Mouse (Mus musculus): ENCODE data around the gene Fbln5.

Gene Fbln5

DNA sequence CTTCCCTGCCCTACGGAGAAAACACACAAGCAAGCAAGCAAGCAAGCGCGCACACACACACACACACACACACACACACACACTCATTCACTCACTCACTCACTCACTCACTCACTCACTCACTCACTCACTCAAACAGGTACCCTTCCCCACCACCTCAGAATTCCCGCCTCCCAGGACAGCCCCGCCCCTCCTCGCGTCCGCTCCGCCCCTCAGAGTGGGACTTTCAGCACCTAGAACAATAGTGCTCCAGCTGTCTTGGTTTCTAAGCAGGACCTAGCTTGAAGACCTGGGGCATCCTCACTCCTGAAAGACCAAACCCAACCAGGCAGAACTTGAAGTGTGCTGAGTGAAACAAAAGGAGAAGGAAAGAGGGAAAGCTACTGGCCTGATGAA is 100.1 kb downstream of the Fbln5 start:
- Histone ChIP-seq H3K9me3 (ENCODE audit: low read length) (no peaks in the 10 kb centered on the region), H3K36me3 (ENCODE audit: insufficient read depth, low read length) (no peaks in the 10 kb centered on the region), H3K4me1 (replicated peaks; ENCODE audit: low read depth, low read length) (no peaks in the 10 kb centered on the region), H3K27me3 (ENCODE audit: insufficient read depth, low read length) (peaks cover 13% of the 10 kb centered on the region), H3K4me3 (replicated peaks; ENCODE audit: low read length) (peak overlapping the region; percentile 85)
- TF ChIP-seq CTCF (conservative IDR thresholded peaks at IDR 0.05; ENCODE audit: low read length), result no peak

DNA sequence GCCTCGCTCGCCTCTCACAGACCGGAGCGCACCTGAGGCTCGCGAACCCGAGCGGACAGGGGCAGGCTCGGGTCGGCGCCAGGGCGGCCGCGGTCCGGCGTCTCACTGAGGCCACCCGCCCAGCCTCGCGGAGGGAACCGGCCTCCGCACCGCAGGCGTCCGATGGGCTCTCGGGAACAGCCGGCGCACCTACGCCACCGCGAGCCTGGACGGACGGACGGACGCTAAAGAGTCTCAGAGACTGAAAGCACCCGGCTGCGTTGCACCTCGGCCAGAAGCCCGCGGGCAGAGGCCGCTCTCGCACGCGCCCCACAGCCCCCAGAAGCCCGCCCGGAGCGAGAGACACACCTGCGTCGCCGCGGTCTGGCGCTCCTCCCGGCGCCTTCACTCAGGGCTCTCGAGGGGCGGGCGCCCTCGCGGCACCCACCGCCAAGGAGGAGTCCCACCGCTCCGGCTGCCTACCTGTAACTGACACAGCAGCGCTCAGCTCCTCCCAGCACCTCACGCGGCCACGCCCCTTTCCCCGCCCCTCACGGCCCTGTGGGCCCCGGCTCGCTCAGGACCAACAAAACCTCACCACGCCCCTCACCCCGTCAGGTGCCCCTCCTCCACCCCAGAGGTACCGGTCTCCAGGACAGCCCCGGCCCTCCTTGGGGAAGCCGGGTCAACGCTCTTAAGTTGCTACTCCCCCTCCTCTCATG is 100.7 kb downstream of the Fbln5 start, which contains the start of gene Tc2n:
Gene Tc2n, minus strand, starts transcription at position 470 of the 701 bp plus-strand sequence.
- H3K36me3 ChIP-seq (ENCODE audit: insufficient read depth, low read length), result no peaks in the 10 kb centered on the region
- peaks cover 13% of the 10 kb centered on the region for H3K27me3 ChIP-seq (ENCODE audit: insufficient read depth, low read length)
- no peaks in the 10 kb centered on the region for H3K9me3 ChIP-seq (ENCODE audit: low read length)
- TF ChIP-seq CTCF (conservative IDR thresholded peaks at IDR 0.05; ENCODE audit: low read length) (no peak), NANOG (IDR thresholded peaks at IDR 0.05; ENCODE audit: borderline replicate concordance, low read length) (no peak), POU5F1 (IDR thresholded peaks at IDR 0.05; ENCODE audit: borderline replicate concordance, low read length) (no peak)
- peak within 1 kb of the TSS; percentile 85 for H3K4me3 ChIP-seq (replicated peaks; ENCODE audit: low read length)
- H3K4me1 ChIP-seq (replicated peaks; ENCODE audit: low read depth, low read length), result no peaks in the 10 kb centered on the region

DNA sequence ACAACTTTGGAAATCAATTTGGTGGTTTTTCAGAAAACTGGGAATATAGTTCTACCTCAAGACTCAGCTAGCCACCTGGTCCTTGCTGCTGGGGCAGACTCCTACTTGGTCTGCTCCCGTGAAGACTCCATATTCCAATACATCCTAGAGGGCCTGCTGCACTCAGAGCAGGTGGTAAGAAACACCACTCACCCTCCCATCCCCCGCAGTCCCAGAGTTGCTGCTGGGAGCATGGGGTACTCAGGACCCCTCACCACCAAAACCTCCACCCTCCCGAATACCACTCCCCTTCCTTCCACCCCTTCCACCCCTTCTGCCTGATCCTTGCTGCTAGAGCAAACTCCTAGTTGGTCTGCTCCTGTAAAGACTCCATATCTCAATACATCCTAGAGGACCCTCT is 119.7 kb downstream of the Fbln5 start:
- Histone ChIP-seq H3K4me1 (replicated peaks; ENCODE audit: low read depth, low read length) (no peaks in the 10 kb centered on the region), H3K9me3 (ENCODE audit: low read length) (peaks cover 7% of the 10 kb centered on the region; the same call in 1 of the 2 replicates), H3K36me3 (ENCODE audit: insufficient read depth, low read length) (no peaks in the 10 kb centered on the region), H3K4me3 (replicated peaks; ENCODE audit: low read length) (no peak overlapping the region), H3K27me3 (ENCODE audit: insufficient read depth, low read length) (no peaks in the 10 kb centered on the region)
- TF ChIP-seq POU5F1 (IDR thresholded peaks at IDR 0.05; ENCODE audit: borderline replicate concordance, low read length) (no peak), NANOG (IDR thresholded peaks at IDR 0.05; ENCODE audit: borderline replicate concordance, low read length) (no peak), CTCF (conservative IDR thresholded peaks at IDR 0.05; ENCODE audit: low read length) (no peak)

Measured in E14TG2a.4 (cell line).